Mouse (Mus musculus) thymus, adult 2 months (tissue): ENCODE results near the gene Cpvl.

Source experiments
- CTCF ChIP-seq: fragments of 200-500 bp; IDR thresholded peaks from 2 replicates; pipeline ENCODE4 v1.5.1; 2012; ENCODE audit warnings: mild to moderate bottlenecking, control low read depth, low read length, moderate library complexity, borderline replicate concordance; ENCODE audit not compliant: control insufficient read depth, poor library complexity, insufficient read depth; ENCODE audit errors: extremely low read depth
- POLR2A ChIP-seq: fragments of 200-500 bp; IDR thresholded peaks from 2 replicates; pipeline ENCODE4 v1.6.1; 2012; ENCODE audit warnings: mild to moderate bottlenecking, low read length, control low read depth, moderate library complexity; ENCODE audit not compliant: control insufficient read depth, poor library complexity, insufficient read depth; ENCODE audit errors: extremely low read depth

DNA sequence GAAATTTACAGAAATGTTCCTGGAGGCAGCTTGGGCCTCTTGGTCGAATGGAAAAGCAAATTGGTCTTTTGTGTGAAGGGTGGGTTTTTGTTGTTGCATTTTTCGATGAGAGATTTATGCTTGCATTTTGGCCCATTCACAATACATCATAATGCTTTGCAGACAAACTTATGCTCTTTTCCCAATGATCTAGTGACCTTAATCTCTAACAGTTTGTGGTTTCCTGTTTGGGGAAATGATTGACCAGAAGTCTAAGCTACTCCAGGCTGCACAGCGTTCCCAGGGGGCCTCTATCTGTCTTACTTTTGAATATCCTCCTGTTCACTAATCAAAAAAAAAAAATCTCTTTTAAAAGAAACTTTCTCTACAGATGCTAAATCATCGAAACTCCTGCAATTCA is 71.6 kb downstream of the Cpvl start:
- no peak for TF ChIP-seq CTCF
- TF ChIP-seq POLR2A, result no peak
